Mouse (Mus musculus): ENCODE data around the gene Eras.

- no peak for TF ChIP-seq POLR2A (IDR thresholded peaks at IDR 0.05; ENCODE audit: borderline replicate concordance, extremely low read depth, low read depth, low read length)
- TF ChIP-seq CTCF (IDR thresholded peaks at IDR 0.05; ENCODE audit: insufficient read depth, low read length): no peak
These were observed 39.8 kb upstream of the Eras start for GRCm38 (mm10) chrX:7968226-7968625.
